Comparison of ENCODE assay signal across 13 mouse cellular contexts in genomic region chr19:53145075-53145474, GRCm38 (mm10). TPM values are rescaled to one million over a fixed set of nuclear protein-coding genes. Genes with fewer than 3 reads are reported as not detected.
DNase-seq lines count a peak whose midpoint lies in the region; ATAC-seq and TF ChIP-seq lines count a peak whose summit lies in the region.
"Had no signal": no experiment of that assay in that cellular context is flagged by ENCODE, and none has a peak within 500 bp of the region (broad histone marks: within the 10 kb centered on the region; RNA-seq: fewer than 3 reads in every experiment).

No protein-coding gene starts in this region.

- no peaks in the 10 kb centered on the region for H3K36me3 ChIP-seq in heart, embryonic 15.5 days
- H3K36me3 ChIP-seq in limb, embryonic 12.5 days, result no peaks in the 10 kb centered on the region
- no peaks in the 10 kb centered on the region for H3K36me3 ChIP-seq in limb, embryonic 10.5 days
- H3K36me3 ChIP-seq in embryonic facial prominence, embryonic 12.5 days, result no peaks in the 10 kb centered on the region
- H3K36me3 ChIP-seq in intestine, postnatal 0 days (ENCODE audit: control insufficient read depth, insufficient read depth), result no peaks in the 10 kb centered on the region
- H3K36me3 ChIP-seq: midbrain, embryonic 10.5 days had no signal

- H3K9me3 ChIP-seq in heart, embryonic 15.5 days (replicated peaks), result no peaks in the 10 kb centered on the region
- H3K9me3 ChIP-seq in limb, embryonic 12.5 days, result no peaks in the 10 kb centered on the region
- no peaks in the 10 kb centered on the region for H3K9me3 ChIP-seq in limb, embryonic 10.5 days (replicated peaks)
- H3K9me3 ChIP-seq in embryonic facial prominence, embryonic 12.5 days, result no peaks in the 10 kb centered on the region
- no peaks in the 10 kb centered on the region for H3K9me3 ChIP-seq in intestine, postnatal 0 days (ENCODE audit: control insufficient read depth)
- H3K9me3 ChIP-seq: forebrain, embryonic 13.5 days; midbrain, embryonic 10.5 days had no signal

- H3K9ac ChIP-seq in heart, embryonic 15.5 days, result no peak overlapping the region; the same call in 1 of the 2 replicates
- H3K9ac ChIP-seq in limb, embryonic 12.5 days (replicated peaks), result no peak overlapping the region
- no peak overlapping the region for H3K9ac ChIP-seq in embryonic facial prominence, embryonic 12.5 days
- H3K9ac ChIP-seq in intestine, postnatal 0 days (ENCODE audit: low read depth, low read length), result no peak overlapping the region
- H3K9ac ChIP-seq: forebrain, embryonic 13.5 days had no signal

- no peak for ATAC-seq in heart, embryonic 15.5 days (replicated peaks; ENCODE audit: insufficient number of reproducible peaks, insufficient read depth, low FRiP score, low read depth)
- no peak for ATAC-seq in limb, embryonic 12.5 days (ENCODE audit: insufficient number of reproducible peaks, insufficient read depth, low FRiP score, low TSS enrichment, low read depth)
- ATAC-seq in embryonic facial prominence, embryonic 12.5 days (ENCODE audit: insufficient number of reproducible peaks, insufficient read depth, low FRiP score, low TSS enrichment), result no peak
- ATAC-seq in intestine, postnatal 0 days, result no peak
- ATAC-seq: CD4-positive, CD25-positive, alpha-beta regulatory T cell, adult 4 months; forebrain, embryonic 13.5 days had no signal

- WGBS in heart, embryonic 15.5 days, result 3% methylated on average over 2 of the region's 2 CpGs
- 2% methylated on average over 2 of the region's 2 CpGs for WGBS in limb, embryonic 12.5 days
- 51% methylated on average over 2 of the region's 2 CpGs for WGBS in limb, embryonic 10.5 days
- 11% methylated on average over 2 of the region's 2 CpGs for WGBS in embryonic facial prominence, embryonic 12.5 days
- WGBS in intestine, postnatal 0 days, result 4% methylated on average over 2 of the region's 2 CpGs

- peaks cover 54% of the 10 kb centered on the region for H3K4me1 ChIP-seq in heart, embryonic 15.5 days (replicated peaks)
- peaks cover 60% of the 10 kb centered on the region for H3K4me1 ChIP-seq in limb, embryonic 12.5 days (replicated peaks)
- peaks cover 73% of the 10 kb centered on the region for H3K4me1 ChIP-seq in limb, embryonic 10.5 days
- H3K4me1 ChIP-seq in embryonic facial prominence, embryonic 12.5 days, result peaks cover 44% of the 10 kb centered on the region
- 0 out of 2 replicates have a peak, but pooled peaks cover 4% of the 10 kb centered on the region for H3K4me1 ChIP-seq in intestine, postnatal 0 days (replicated peaks; ENCODE audit: control insufficient read depth, insufficient read depth, low read length)

- peak overlapping the region; percentile 67 for H3K4me2 ChIP-seq in heart, embryonic 15.5 days
- H3K4me2 ChIP-seq in limb, embryonic 12.5 days, result peak overlapping the region; percentile 78
- H3K4me2 ChIP-seq in embryonic facial prominence, embryonic 12.5 days (replicated peaks), result peak overlapping the region; percentile 65
- H3K4me2 ChIP-seq in intestine, postnatal 0 days (replicated peaks; ENCODE audit: low read depth), result peak overlapping the region; percentile 84
- H3K4me2 ChIP-seq: forebrain, embryonic 13.5 days had no signal

- no peak for TF ChIP-seq CTCF in intestine, postnatal 0 days (IDR thresholded peaks at IDR 0.05; ENCODE audit: low read depth)

- peak overlapping the region; percentile 14; the same call in 1 of the 2 replicates for H3K4me3 ChIP-seq in heart, embryonic 15.5 days
- no peak overlapping the region for H3K4me3 ChIP-seq in limb, embryonic 12.5 days (replicated peaks)
- no peak overlapping the region for H3K4me3 ChIP-seq in limb, embryonic 10.5 days
- H3K4me3 ChIP-seq in embryonic facial prominence, embryonic 12.5 days, result no peak overlapping the region
- H3K4me3 ChIP-seq in intestine, postnatal 0 days (ENCODE audit: low read depth, low read length), result 0 out of 2 replicates have a peak overlapping the region, but pooled peaks have one; percentile 7
- H3K4me3 ChIP-seq: forebrain, embryonic 13.5 days; midbrain, embryonic 10.5 days had no signal

- DNase-seq in heart, adult 11 months, result no peak
- no peak for DNase-seq in limb, embryonic 10.5 days (ENCODE audit: low spot score)
- DNase-seq in B cell, adult 2 months, result no peak
- DNase-seq: heart, postnatal 14 days; lung, adult 2 months; right cerebral cortex, postnatal 25 days had no signal

- H3K27me3 ChIP-seq in heart, embryonic 15.5 days, result no peaks in the 10 kb centered on the region
- H3K27me3 ChIP-seq in limb, embryonic 12.5 days, result no peaks in the 10 kb centered on the region
- H3K27me3 ChIP-seq in limb, embryonic 10.5 days (ENCODE audit: low read depth, poor library complexity, severe bottlenecking), result no peaks in the 10 kb centered on the region
- H3K27me3 ChIP-seq in embryonic facial prominence, embryonic 12.5 days, result no peaks in the 10 kb centered on the region
- H3K27me3 ChIP-seq in intestine, postnatal 0 days (replicated peaks; ENCODE audit: control insufficient read depth, insufficient read depth, low read length), result no peaks in the 10 kb centered on the region

- H3K27ac ChIP-seq in heart, embryonic 15.5 days, result no peak overlapping the region
- H3K27ac ChIP-seq in limb, embryonic 12.5 days, result no peak overlapping the region
- no peak overlapping the region for H3K27ac ChIP-seq in limb, embryonic 10.5 days
- H3K27ac ChIP-seq in embryonic facial prominence, embryonic 12.5 days, result no peak overlapping the region
- no peak overlapping the region for H3K27ac ChIP-seq in intestine, postnatal 0 days (ENCODE audit: low read depth, low read length)
- H3K27ac ChIP-seq: forebrain, embryonic 13.5 days; midbrain, embryonic 10.5 days had no signal

RNA-seq across cellular contexts. Expression of gene Add3, which starts 4.8 kb away (rescaled TPM):
- 112 and 118 TPM in 2 replicates for polyA plus RNA-seq in heart, embryonic 15.5 days (2015; fragmentation: Nextera tagmentation; extraction: Ambion mirVana)
- 80.5 and 83.8 TPM in 2 replicates for polyA plus RNA-seq in limb, embryonic 12.5 days (2016; fragmentation: Nextera tagmentation; extraction: Ambion mirVana)
- 46.4 and 63.7 TPM in 2 replicates for polyA plus RNA-seq in limb, embryonic 10.5 days (2016; fragmentation: Nextera tagmentation; extraction: Ambion mirVana)
- 83.4 and 90.5 TPM in 2 replicates for polyA plus RNA-seq in embryonic facial prominence, embryonic 12.5 days (2016; fragmentation: Nextera tagmentation; extraction: Ambion mirVana)
- 46.8 and 50.9 TPM in 2 replicates for polyA plus RNA-seq in intestine, postnatal 0 days (2015; fragmentation: Nextera tagmentation; extraction: Ambion mirVana)

Comparison
In these comparisons a context has a peak if more than half of its experiments do, and no peak if none do; other contexts are left out.
1. H3K4me3 ChIP-seq: peak in heart, embryonic 15.5 days (single experiment) and intestine, postnatal 0 days (single experiment); none in limb, embryonic 12.5 days (single experiment), limb, embryonic 10.5 days (single experiment) and embryonic facial prominence, embryonic 12.5 days (single experiment).
2. Peak in every context shown above with its lines, with median percentiles within 50 percentile points of each other: H3K4me2 ChIP-seq.